Mouse (Mus musculus): ENCODE results near the gene Nos1.

GRCm38 (mm10) chr5:117850474-117850873 lies 69.6 kb downstream of the Nos1 start:
- TF ChIP-seq EP300 (IDR thresholded peaks at IDR 0.05; ENCODE audit: low read depth), result no peak
- no peak for TF ChIP-seq CTCF (IDR thresholded peaks at IDR 0.05; ENCODE audit: low read depth)

Measured in heart, postnatal 0 days (tissue).